Mouse (Mus musculus): Measurements from ENCODE around the gene Chrnb1. TPM values are rescaled to one million over a fixed set of nuclear protein-coding genes. Genes with fewer than 3 reads are reported as not detected.

The Chrnb1 gene
- polyA plus RNA-seq, 1 experiment from 2014 or later = 1.2 TPM

DNA sequence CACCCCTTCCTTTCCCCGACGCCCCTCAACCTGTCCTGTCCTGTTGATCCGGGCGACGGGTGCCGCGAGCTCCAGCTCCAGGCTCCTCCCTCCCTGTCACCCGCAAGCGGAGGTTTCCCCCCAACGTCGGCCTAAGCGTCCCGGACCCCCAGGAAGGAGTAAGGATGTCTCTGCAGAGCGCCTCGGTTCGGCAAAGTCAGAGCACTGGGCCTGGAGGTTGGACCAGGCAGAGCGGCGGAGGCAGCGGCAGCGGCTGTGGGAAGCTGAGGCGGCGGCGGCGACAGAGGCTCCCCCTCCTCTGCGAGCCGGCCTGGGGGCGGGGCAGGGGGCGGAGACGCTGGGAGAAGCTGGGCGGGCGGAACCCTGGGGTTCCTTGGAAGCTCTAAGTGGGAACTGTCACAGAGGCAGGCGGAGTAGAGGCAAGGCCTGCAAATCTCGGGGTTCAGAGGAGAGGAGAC is 6.9 kb upstream of the Chrnb1 start:
- no peaks in the 10 kb centered on the region for H3K36me3 ChIP-seq
- peak overlapping the region; percentile 98 for H3K4me2 ChIP-seq (replicated peaks)
- peak; percentile 18; the same call in 1 of the 2 replicates for ATAC-seq (replicated peaks)
- H3K9ac ChIP-seq (replicated peaks) = peak overlapping the region; percentile 76
- WGBS = under 1% methylated on average over 33 of the region's 33 CpGs
- H3K4me3 ChIP-seq = peak overlapping the region; percentile 68
- H3K4me1 ChIP-seq = peaks cover 62% of the 10 kb centered on the region
- peaks cover 19% of the 10 kb centered on the region for H3K27me3 ChIP-seq
- H3K27ac ChIP-seq (replicated peaks) = peak overlapping the region; percentile 98
- no peaks in the 10 kb centered on the region for H3K9me3 ChIP-seq

DNA sequence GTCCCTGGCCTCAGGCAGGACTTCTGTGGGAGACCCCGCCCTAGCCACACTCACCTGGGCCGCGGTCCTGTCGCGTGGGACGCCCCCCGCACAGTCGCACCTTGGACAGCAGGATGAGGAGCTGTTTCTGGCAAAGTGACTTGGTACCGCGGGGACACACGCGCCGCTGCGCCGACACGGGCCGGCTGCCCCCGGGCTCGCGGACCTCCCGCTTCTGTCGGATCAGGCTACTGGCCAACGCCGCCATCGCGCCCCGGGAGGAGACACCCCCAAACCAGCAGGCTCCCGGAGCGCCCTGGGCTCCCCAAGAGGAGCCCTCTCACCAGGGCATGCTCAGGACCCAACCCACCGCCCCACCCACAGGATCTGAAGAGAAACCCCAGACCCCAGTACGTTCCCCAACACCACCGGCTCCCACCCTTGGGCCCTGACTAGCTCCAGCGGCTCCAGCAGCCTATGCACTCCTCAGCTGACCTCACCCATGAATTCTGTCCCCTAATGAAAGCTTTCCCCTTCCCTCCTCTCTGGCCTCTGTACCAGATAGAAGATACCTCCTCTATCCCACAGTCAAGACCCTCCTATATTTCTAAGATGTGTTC is 5.7 kb upstream of the Chrnb1 start, which contains the start of gene Fgf11:
TSS of gene Fgf11 (minus strand) at position 479 of the 599 bp plus-strand sequence.
- WGBS = under 1% methylated on average over 33 of the region's 33 CpGs
- ATAC-seq (replicated peaks) = no peak
- peak within 1 kb of the TSS; percentile 98 for H3K27ac ChIP-seq (replicated peaks)
- peak within 1 kb of the TSS; percentile 68 for H3K4me3 ChIP-seq
- no peaks in the 10 kb centered on the region for H3K36me3 ChIP-seq
- no peaks in the 10 kb centered on the region for H3K9me3 ChIP-seq
- peak within 1 kb of the TSS; percentile 76 for H3K9ac ChIP-seq (replicated peaks)
- peaks cover 19% of the 10 kb centered on the region for H3K27me3 ChIP-seq
- H3K4me1 ChIP-seq = peaks cover 62% of the 10 kb centered on the region
- H3K4me2 ChIP-seq (replicated peaks) = peak within 1 kb of the TSS; percentile 98

GRCm38 (mm10) chr11:69800392-69801197 is 4.9 kb upstream of the Chrnb1 start:
- under 1% methylated on average over 36 of the region's 36 CpGs for WGBS
- H3K27ac ChIP-seq (replicated peaks) = peak overlapping the region; percentile 98
- H3K4me3 ChIP-seq = peak overlapping the region; percentile 68
- H3K4me2 ChIP-seq (replicated peaks) = peak overlapping the region; percentile 98
- peak overlapping the region; percentile 76 for H3K9ac ChIP-seq (replicated peaks)
- peaks cover 14% of the 10 kb centered on the region for H3K27me3 ChIP-seq
- ATAC-seq (replicated peaks) = peak; percentile 80
- H3K36me3 ChIP-seq = no peaks in the 10 kb centered on the region
- H3K9me3 ChIP-seq = no peaks in the 10 kb centered on the region
- H3K4me1 ChIP-seq = peaks cover 68% of the 10 kb centered on the region

GRCm38 (mm10) chr11:69800138-69800391 is 4.3 kb upstream of the Chrnb1 start:
- ATAC-seq (replicated peaks) = peak; percentile 39
- Histone ChIP-seq H3K9ac (replicated peaks) (peak overlapping the region; percentile 76), H3K9me3 (no peaks in the 10 kb centered on the region), H3K27ac (replicated peaks) (peak overlapping the region; percentile 98), H3K4me1 (peaks cover 67% of the 10 kb centered on the region), H3K4me3 (peak overlapping the region; percentile 68), H3K27me3 (peaks cover 8% of the 10 kb centered on the region), H3K4me2 (replicated peaks) (peak overlapping the region; percentile 98), H3K36me3 (no peaks in the 10 kb centered on the region)
- WGBS = 1% methylated on average over 11 of the region's 11 CpGs

GRCm38 (mm10) chr11:69799394-69800137 is 3.8 kb upstream of the Chrnb1 start:
- Histone ChIP-seq H3K9me3 (no peaks in the 10 kb centered on the region), H3K27me3 (peaks cover 3% of the 10 kb centered on the region), H3K4me1 (peaks cover 65% of the 10 kb centered on the region), H3K27ac (replicated peaks) (peak overlapping the region; percentile 98), H3K9ac (replicated peaks) (peak overlapping the region; percentile 76), H3K36me3 (no peaks in the 10 kb centered on the region), H3K4me3 (peak overlapping the region; percentile 68), H3K4me2 (replicated peaks) (peak overlapping the region; percentile 98)
- ATAC-seq (replicated peaks) = no peak
- whole genome bisulfite sequencing = 13% methylated on average over 12 of the region's 12 CpGs

- no peak overlapping the region for H3K4me2 ChIP-seq (replicated peaks)
- H3K4me3 ChIP-seq = no peak overlapping the region
- ATAC-seq (replicated peaks) = no peak
- peaks cover 7% of the 10 kb centered on the region; the same call in 1 of the 2 replicates for H3K27me3 ChIP-seq
- H3K9ac ChIP-seq (replicated peaks) = no peak overlapping the region
- H3K9me3 ChIP-seq = no peaks in the 10 kb centered on the region
- 80% methylated on average over 7 of the region's 7 CpGs for WGBS
- H3K27ac ChIP-seq (replicated peaks) = no peak overlapping the region
- H3K36me3 ChIP-seq = no peaks in the 10 kb centered on the region
- H3K4me1 ChIP-seq = peaks cover 49% of the 10 kb centered on the region
Observed at GRCm38 (mm10) chr11:69797924-69798323, 2.2 kb upstream of the Chrnb1 start.

DNA sequence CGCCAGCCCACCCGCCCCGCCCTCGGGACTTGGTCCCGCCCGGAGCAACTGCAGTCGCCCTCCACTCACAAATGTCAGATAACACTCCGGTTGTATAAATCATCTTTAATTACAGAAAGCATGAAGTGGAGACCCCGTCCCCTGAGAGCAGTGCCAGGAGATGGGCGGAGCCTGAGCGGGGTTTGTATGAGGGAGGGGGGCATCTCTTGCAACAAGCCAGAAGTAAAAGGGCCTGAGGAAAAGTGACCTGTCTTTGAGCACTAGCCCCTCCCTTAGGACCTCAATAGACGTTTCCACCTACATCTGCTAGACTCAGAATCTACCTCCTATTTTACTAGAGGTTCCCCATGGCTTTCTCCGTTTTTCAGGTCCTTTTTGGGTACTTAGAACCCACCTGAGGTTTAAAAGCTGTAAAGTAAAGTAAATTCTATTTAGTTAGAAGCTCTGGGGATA is 266 bp upstream of the Chrnb1 start:
- ATAC-seq (replicated peaks) = no peak
- WGBS = 2% methylated on average over 13 of the region's 13 CpGs

GRCm38 (mm10) chr11:69793429-69793828 is 2.3 kb downstream of the Chrnb1 start:
- no peaks in the 10 kb centered on the region for H3K36me3 ChIP-seq
- H3K27ac ChIP-seq (replicated peaks) = no peak overlapping the region
- H3K9ac ChIP-seq (replicated peaks) = no peak overlapping the region
- H3K4me2 ChIP-seq (replicated peaks) = no peak overlapping the region
- H3K9me3 ChIP-seq = no peaks in the 10 kb centered on the region
- WGBS = 61% methylated on average over 5 of the region's 5 CpGs
- H3K4me3 ChIP-seq = no peak overlapping the region
- H3K4me1 ChIP-seq = peaks cover 13% of the 10 kb centered on the region
- H3K27me3 ChIP-seq = peaks cover 7% of the 10 kb centered on the region; the same call in 1 of the 2 replicates
- ATAC-seq (replicated peaks) = no peak

More for the DNA sequence above, 266 bp upstream of the Chrnb1 start:
- Histone ChIP-seq H3K4me1 (peaks cover 29% of the 10 kb centered on the region), H3K27me3 (peaks cover 7% of the 10 kb centered on the region; the same call in 1 of the 2 replicates), H3K27ac (replicated peaks) (no peak overlapping the region), H3K9me3 (no peaks in the 10 kb centered on the region), H3K9ac (replicated peaks) (no peak overlapping the region), H3K4me3 (peak overlapping the region; percentile 44), H3K4me2 (replicated peaks) (peak overlapping the region; percentile 75), H3K36me3 (no peaks in the 10 kb centered on the region)

- no peak overlapping the region for H3K9ac ChIP-seq (replicated peaks)
- no peaks in the 10 kb centered on the region for H3K9me3 ChIP-seq
- H3K27ac ChIP-seq (replicated peaks) = no peak overlapping the region
- H3K4me3 ChIP-seq = no peak overlapping the region
- H3K4me1 ChIP-seq = peaks cover 13% of the 10 kb centered on the region
- H3K36me3 ChIP-seq = no peaks in the 10 kb centered on the region
- no peak for ATAC-seq (replicated peaks)
- peaks cover 7% of the 10 kb centered on the region; the same call in 1 of the 2 replicates for H3K27me3 ChIP-seq
- H3K4me2 ChIP-seq (replicated peaks) = no peak overlapping the region
- WGBS = 71% methylated on average over 5 of the region's 5 CpGs
Observed at GRCm38 (mm10) chr11:69791420-69791819, 4.3 kb downstream of the Chrnb1 start.

DNA sequence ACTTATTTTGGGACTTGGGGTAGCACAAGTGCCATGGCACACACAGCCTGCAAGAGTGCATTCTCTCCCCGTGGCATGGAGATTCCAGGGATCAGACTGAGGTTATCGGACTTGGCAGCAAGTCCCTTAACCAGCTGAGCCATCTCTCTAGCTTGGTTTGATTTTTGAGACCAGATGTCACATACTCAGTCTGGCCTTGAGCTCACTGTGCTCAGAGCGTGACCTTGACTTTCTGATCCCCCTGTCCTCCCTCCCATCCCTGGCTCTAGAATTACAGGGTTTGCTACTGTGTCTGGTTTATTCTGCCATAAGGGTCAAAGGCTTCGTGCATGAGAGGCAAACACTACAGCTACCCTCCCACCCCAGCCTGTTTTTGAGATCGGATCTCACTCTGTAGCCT is 6.3 kb downstream of the Chrnb1 start:
- Histone ChIP-seq H3K9ac (replicated peaks) (no peak overlapping the region), H3K9me3 (no peaks in the 10 kb centered on the region), H3K4me1 (no peaks in the 10 kb centered on the region), H3K27ac (replicated peaks) (no peak overlapping the region), H3K4me2 (replicated peaks) (no peak overlapping the region), H3K4me3 (no peak overlapping the region), H3K27me3 (peaks cover 5% of the 10 kb centered on the region; the same call in 1 of the 2 replicates), H3K36me3 (no peaks in the 10 kb centered on the region)
- WGBS = 75% methylated on average over 5 of the region's 5 CpGs
- ATAC-seq (replicated peaks) = no peak

DNA sequence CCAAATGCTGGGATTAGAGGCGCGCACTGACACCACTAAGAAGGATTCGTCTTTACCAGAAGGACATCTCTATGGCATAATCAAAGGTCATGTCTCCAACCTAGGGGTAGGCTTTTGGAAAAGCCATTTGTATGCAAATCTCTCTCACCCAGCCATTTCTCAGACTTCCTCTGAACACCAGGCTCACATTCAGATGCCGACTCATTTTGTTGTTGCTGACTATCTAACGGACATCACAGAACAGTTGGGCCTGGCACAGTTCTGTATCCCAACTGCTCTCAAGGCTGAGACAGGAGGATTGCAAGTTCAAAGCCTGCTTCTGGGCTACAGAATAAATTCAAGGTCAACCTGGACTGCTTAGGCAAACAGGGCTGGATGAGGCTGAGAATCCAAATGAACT is 8.4 kb downstream of the Chrnb1 start:
- 89% methylated on average over 5 of the region's 5 CpGs for WGBS
- H3K4me3 ChIP-seq = no peak overlapping the region
- no peak overlapping the region for H3K4me2 ChIP-seq (replicated peaks)
- H3K27ac ChIP-seq (replicated peaks) = no peak overlapping the region
- no peaks in the 10 kb centered on the region for H3K4me1 ChIP-seq
- ATAC-seq (replicated peaks) = no peak
- H3K9me3 ChIP-seq = no peaks in the 10 kb centered on the region
- no peaks in the 10 kb centered on the region for H3K36me3 ChIP-seq
- H3K9ac ChIP-seq (replicated peaks) = no peak overlapping the region
- no peaks in the 10 kb centered on the region for H3K27me3 ChIP-seq

DNA sequence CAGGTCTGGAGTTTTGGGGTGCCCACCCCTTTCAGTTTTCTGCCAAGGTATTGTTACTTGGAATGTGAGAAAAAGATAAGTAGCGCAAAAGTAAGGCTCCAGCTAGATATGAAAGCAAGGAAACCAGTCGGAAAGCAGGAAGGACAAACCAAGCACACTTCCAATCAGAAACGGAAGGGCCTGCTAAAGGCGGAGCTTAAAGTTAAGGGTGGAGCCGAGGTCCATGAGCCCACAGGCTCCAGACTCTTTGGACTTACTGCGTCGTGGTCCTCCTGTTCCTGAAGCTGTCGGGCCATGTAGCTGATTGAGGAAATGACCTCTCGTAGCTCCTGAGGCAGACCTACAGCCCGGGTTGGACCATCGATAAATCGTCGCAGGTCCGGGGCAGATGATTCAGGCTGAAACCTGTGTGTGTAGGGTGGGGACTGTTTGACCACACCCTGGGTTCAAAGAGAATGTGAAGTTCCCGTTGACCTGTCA is 10.9 kb downstream of the Chrnb1 start:
- H3K27ac ChIP-seq (replicated peaks) = no peak overlapping the region
- no peak overlapping the region for H3K9ac ChIP-seq (replicated peaks)
- no peak overlapping the region for H3K4me3 ChIP-seq
- H3K36me3 ChIP-seq = no peaks in the 10 kb centered on the region
- H3K4me1 ChIP-seq = no peaks in the 10 kb centered on the region
- H3K4me2 ChIP-seq (replicated peaks) = no peak overlapping the region
- H3K9me3 ChIP-seq = no peaks in the 10 kb centered on the region
- WGBS = 44% methylated on average over 15 of the region's 15 CpGs
- ATAC-seq (replicated peaks) = no peak
- H3K27me3 ChIP-seq = no peaks in the 10 kb centered on the region

Measured in forebrain, embryonic 15.5 days (tissue).